Mouse (Mus musculus) heart, adult 8-10 months (tissue): ENCODE data around the gene Rnf186. TPM values are rescaled to one million over a fixed set of nuclear protein-coding genes. Genes with fewer than 3 reads are reported as not detected.

Experiments used
- DNase-seq: peaks from one replicate; pipeline ENCODE4 v3.0.0; 2022; ENCODE audit warnings: low spot score
- total RNA-seq, 4 experiments: library from RNA; stranded (reverse); gene quantifications; 2 replicates each; pipeline ENCODE4 v1.2.4; 2022

The Rnf186 gene
- total RNA-seq, 4 experiments from 2014 or later: 0.23 TPM; not detected in 3

- no peak for DNase-seq
Observed at GRCm38 (mm10) chr4:139013281-139013680, 46.4 kb downstream of the Rnf186 start.

- no peak for DNase-seq
Observed at GRCm38 (mm10) chr4:139014793-139015192, 47.9 kb downstream of the Rnf186 start.

Other genes with a start within 250 kb of the Rnf186 start
- under 1 TPM in 2 of 4 experiments, not detected in 2; 0.17 to 0.19 TPM for gene Pla2g2c, start 242.3 kb upstream of the Rnf186 start, total RNA-seq
- gene Ubxn10, start 229.9 kb upstream of the Rnf186 start, total RNA-seq: 1 to 10 TPM; 2.3 to 3.3 (median 2.8) TPM
- gene Pla2g2f, start 209.5 kb upstream of the Rnf186 start, total RNA-seq: under 1 TPM; 0.34 to 0.63 (median 0.55) TPM
- 1 to 10 TPM in 2 of 4 experiments, under 1 TPM in 1, not detected in 1; 0.44 to 1.9 (median 1.2) TPM for gene Pla2g2d, start 191.4 kb upstream of the Rnf186 start, total RNA-seq
- gene Pla2g5, start 103.6 kb upstream of the Rnf186 start, total RNA-seq: 10 to 100 TPM; 32.9 to 44.0 (median 38.3) TPM
- not detected for gene Gm13030, start 93.1 kb upstream of the Rnf186 start, total RNA-seq
- 1 to 10 TPM in 1 of 4 experiments, not detected in 3; 2.0 TPM for gene Pla2g2e, start 89.2 kb upstream of the Rnf186 start, total RNA-seq
- 10 to 100 TPM in 1 of 4 experiments, 1 to 10 TPM in 3; 9.6 to 14.6 (median 9.9) TPM for gene Otud3, start 53.2 kb upstream of the Rnf186 start, total RNA-seq
- 10 to 100 TPM in 3 of 4 experiments, 1 to 10 TPM in 1; 9.9 to 13.6 (median 11.7) TPM for gene Tmco4, start 5.8 kb downstream of the Rnf186 start, total RNA-seq
- gene Htr6, start 108.5 kb downstream of the Rnf186 start, total RNA-seq: not detected
- 10 to 100 TPM; 15.1 to 21.3 (median 19.2) TPM for gene Nbl1, start 125.9 kb downstream of the Rnf186 start, total RNA-seq
- gene Minos1, start 164.0 kb downstream of the Rnf186 start, total RNA-seq: 100 to 1,000 TPM; 570 to 700 (median 625) TPM
- gene Capzb, start 225.8 kb downstream of the Rnf186 start, total RNA-seq: 100 to 1,000 TPM; 354 to 406 (median 379) TPM